8 mouse cellular contexts compared by ENCODE assay signal in genomic region chr11:69803786-69804651, GRCm38 (mm10). TPM values are rescaled to one million over a fixed set of nuclear protein-coding genes. Genes with fewer than 3 reads are reported as not detected.
DNase-seq lines count a peak whose midpoint lies in the region; ATAC-seq lines count a peak whose summit lies in the region.

No protein-coding gene starts in this region.

- H3K9me3 ChIP-seq in hindbrain, embryonic 14.5 days (ENCODE audit: control insufficient read depth, low read length): no peaks in the 10 kb centered on the region

- H3K27me3 ChIP-seq in hindbrain, embryonic 14.5 days (ENCODE audit: control insufficient read depth, insufficient read depth, low read length): peaks cover 21% of the 10 kb centered on the region

- peak overlapping the region; percentile 49 for H3K4me3 ChIP-seq in hindbrain, embryonic 14.5 days (replicated peaks; ENCODE audit: low read length)

- no peaks in the 10 kb centered on the region for H3K36me3 ChIP-seq in hindbrain, embryonic 14.5 days (replicated peaks; ENCODE audit: control insufficient read depth, insufficient read depth)

- ATAC-seq in hindbrain, embryonic 14.5 days (ENCODE audit: low FRiP score): peak; percentile 18; the same call in 1 of the 2 replicates
- ATAC-seq in megakaryocyte, adult 5-6 weeks (ENCODE audit: poor library complexity, severe bottlenecking): peak; percentile 83

- peak overlapping the region; percentile 88 for H3K4me2 ChIP-seq in hindbrain, embryonic 14.5 days (replicated peaks)

- peak; percentile 78 for DNase-seq in Muller cell, postnatal 12 days (ENCODE audit: inconsistent ontology term)
- DNase-seq in cerebellum, postnatal 10 days: peak; percentile 68 to 70
- DNase-seq in gastrocnemius, adult 18-20 months (ENCODE audit: low spot score): peak; percentile 70
- peak; percentile 75 for DNase-seq in hindbrain, embryonic 14.5 days (ENCODE audit: low spot score)
- DNase-seq in left cerebral cortex, postnatal 10 days (ENCODE audit: extremely low spot score in 1 of 2, low spot score in 2 of 2): peak; percentile 50 to 81
- DNase-seq in retina, postnatal 7 days (ENCODE audit: low read depth, low spot score): peak; percentile 63
- peak; percentile 88 for DNase-seq in thymus, postnatal 4 days

- intact Hi-C loops in left cerebral cortex, postnatal 10 days (cut with DNase I): loop anchor here (2.0 to 5.0 kb wide), 3 partner anchors 33 to 73 kb away; partner anchors contain the start of genes Nlgn2, Polr2a, Tmem256 and Tmem95

- H3K27ac ChIP-seq in hindbrain, embryonic 14.5 days: 0 out of 2 replicates have a peak overlapping the region, but pooled peaks have one; percentile 90

- peak overlapping the region; percentile 70 for H3K9ac ChIP-seq in hindbrain, embryonic 14.5 days

- peaks cover 35% of the 10 kb centered on the region for H3K4me1 ChIP-seq in hindbrain, embryonic 14.5 days (replicated peaks; ENCODE audit: control insufficient read depth, insufficient read depth, low read length)

- WGBS in hindbrain, embryonic 14.5 days: 1% methylated on average over 60 of the region's 60 CpGs

RNA-seq across cellular contexts. Expression of gene Tmem102, which starts 1.4 kb away (rescaled TPM):
- under 1 TPM; 0.14 to 0.18 TPM for total RNA-seq in gastrocnemius, adult 18-20 months (2021)
- 0.90 and 1.9 TPM in 2 replicates for polyA plus RNA-seq in hindbrain, embryonic 14.5 days (2014; fragmentation: Nextera tagmentation; extraction: Ambion mirVana)
- total RNA-seq in left cerebral cortex, postnatal 10 days (2021): not detected
- not detected in 2 replicates for total RNA-seq in megakaryocyte, adult 5-6 weeks (2015)
- not detected in 2 replicates for total RNA-seq in megakaryocyte, adult 5-6 weeks (2017)

RNA-seq across cellular contexts. Expression of gene Fgf11, which starts 2.4 kb away (rescaled TPM):
- 1 to 10 TPM; 3.5 to 4.0 TPM for total RNA-seq in gastrocnemius, adult 18-20 months (2021)
- polyA plus RNA-seq in hindbrain, embryonic 14.5 days (2014; fragmentation: Nextera tagmentation; extraction: Ambion mirVana): 4.3 TPM in 2 replicates
- 10 to 100 TPM; 20.0 to 21.5 TPM for total RNA-seq in left cerebral cortex, postnatal 10 days (2021)
- 0.14 TPM in 1 of 2 replicates, not detected in the other for total RNA-seq in megakaryocyte, adult 5-6 weeks (2015)
- not detected in 2 replicates for total RNA-seq in megakaryocyte, adult 5-6 weeks (2017)

RNA-seq across cellular contexts. Expression of gene Chrnb1, which starts 8.3 kb away (rescaled TPM):
- 10 to 100 TPM; 30.6 to 31.2 TPM for total RNA-seq in gastrocnemius, adult 18-20 months (2021)
- polyA plus RNA-seq in hindbrain, embryonic 14.5 days (2014; fragmentation: Nextera tagmentation; extraction: Ambion mirVana): 1.4 and 1.6 TPM in 2 replicates
- total RNA-seq in left cerebral cortex, postnatal 10 days (2021): 1 to 10 TPM in 1 of 2 experiments, under 1 TPM in 1; 0.95 to 1.2 TPM
- 0.32 and 0.36 TPM in 2 replicates for total RNA-seq in megakaryocyte, adult 5-6 weeks (2015)
- total RNA-seq in megakaryocyte, adult 5-6 weeks (2017): 0.16 TPM in 1 of 2 replicates, not detected in the other

RNA-seq across cellular contexts. Expression of gene Gm39566, which starts 11.1 kb away (rescaled TPM):
- total RNA-seq in gastrocnemius, adult 18-20 months (2021): not detected
- polyA plus RNA-seq in hindbrain, embryonic 14.5 days (2014; fragmentation: Nextera tagmentation; extraction: Ambion mirVana): not detected in 2 replicates
- not detected for total RNA-seq in left cerebral cortex, postnatal 10 days (2021)
- total RNA-seq in megakaryocyte, adult 5-6 weeks (2015): not detected in 2 replicates
- not detected in 2 replicates for total RNA-seq in megakaryocyte, adult 5-6 weeks (2017)

RNA-seq across cellular contexts. Expression of gene Spem2, which starts 14.2 kb away (rescaled TPM):
- total RNA-seq in gastrocnemius, adult 18-20 months (2021): not detected
- polyA plus RNA-seq in hindbrain, embryonic 14.5 days (2014; fragmentation: Nextera tagmentation; extraction: Ambion mirVana): not detected in 2 replicates
- total RNA-seq in left cerebral cortex, postnatal 10 days (2021): not detected
- not detected in 2 replicates for total RNA-seq in megakaryocyte, adult 5-6 weeks (2015)
- total RNA-seq in megakaryocyte, adult 5-6 weeks (2017): not detected in 2 replicates

Comparison
In these comparisons a context has a peak if more than half of its experiments do, and no peak if none do; other contexts are left out.
1. Peak in every context shown above with its lines: DNase-seq, ATAC-seq, H3K4me3 ChIP-seq and H3K27ac ChIP-seq.
2. RNA of gene Chrnb1, which starts 8.3 kb away (total RNA-seq): 30.6 to 31.2 TPM in gastrocnemius, adult 18-20 months; 0.95 to 1.2 TPM in left cerebral cortex, postnatal 10 days and 0.16 to 0.36 TPM in megakaryocyte, adult 5-6 weeks; every median in the first group is over 10 times any median in the second.